Mouse (Mus musculus) forebrain, embryonic 14.5 days (tissue): Measurements from ENCODE around the gene Actr8. TPM values are rescaled to one million over a fixed set of nuclear protein-coding genes. Genes with fewer than 3 reads are reported as not detected.

ENCODE experiments used
- ATAC-seq: fragments of 200-750 bp; cut with Nextera tagmentation; 2 replicates; pipeline ENCODE4 v1.8.0; 2017; ENCODE audit warnings: mild to moderate bottlenecking, moderate library complexity
- DNase-seq: peaks from one replicate; pipeline ENCODE4 v3.0.0-alpha.2; 2015; ENCODE audit warnings: low spot score
- H3K27ac ChIP-seq: fragments of 300-500 bp; sonication (generic); 2 replicates; pipeline ENCODE4 v1.5.1; 2014; ENCODE audit warnings: low read depth, mild to moderate bottlenecking, control low read depth, low read length, moderate library complexity
- H3K27me3 ChIP-seq: fragments of 300-500 bp; sonication (generic); replicated peaks from 2 replicates; pipeline ENCODE4 v1.6.1; 2014; ENCODE audit warnings: low read length, control low read depth, mixed read lengths; ENCODE audit not compliant: control insufficient read depth, insufficient read depth
- H3K36me3 ChIP-seq: fragments of 300-500 bp; sonication (generic); 2 replicates; pipeline ENCODE4 v1.6.1; 2014; ENCODE audit warnings: low read length, control low read depth; ENCODE audit not compliant: control insufficient read depth, insufficient read depth
- H3K4me1 ChIP-seq: fragments of 300-500 bp; sonication (generic); 2 replicates; pipeline ENCODE4 v1.6.1; 2014; ENCODE audit warnings: antibody characterized with exemption, low read length, control low read depth; ENCODE audit not compliant: control insufficient read depth, insufficient read depth
- H3K4me2 ChIP-seq: fragments of 300-500 bp; sonication (generic); 2 replicates; pipeline ENCODE4 v1.6.1; 2014; ENCODE audit warnings: mild to moderate bottlenecking, control low read depth, low read length
- H3K4me3 ChIP-seq: fragments of 300-500 bp; sonication (generic); 2 replicates; pipeline ENCODE4 v1.5.1; 2014; ENCODE audit warnings: low read depth, low read length, control low read depth
- H3K9ac ChIP-seq: fragments of 300-500 bp; sonication (generic); 2 replicates; pipeline ENCODE4 v1.6.1; 2014; ENCODE audit warnings: mild to moderate bottlenecking, low read length, control low read depth, moderate library complexity
- H3K9me3 ChIP-seq: fragments of 300-500 bp; sonication (generic); replicated peaks from 2 replicates; pipeline ENCODE4 v1.6.1; 2016; ENCODE audit warnings: low read length, control low read depth, mixed read lengths; ENCODE audit not compliant: control insufficient read depth
- WGBS: fragments of 180-500 bp; shearing (Covaris S2); extraction: QIAGEN DNeasy Blood & Tissue Kit; methylation state at CpG from one replicate; pipeline ENCODE4 v1.1.7; 2014; 5-methylcytosine and 5-hydroxymethylcytosine counted together
- polyA plus RNA-seq: library from polyadenylated mRNA; unstranded; fragments of >200 nt; fragmentation: Nextera tagmentation; extraction: Ambion mirVana; gene quantifications from 2 replicates; pipeline ENCODE4 v1.2.1, GENCODE M21; 2014

Gene Actr8
- polyA plus RNA-seq, 1 experiment from 2014 or later: 66.1 TPM

- H3K36me3 ChIP-seq: no peaks in the 10 kb centered on the region
- H3K27me3 ChIP-seq: peaks cover 6% of the 10 kb centered on the region
- peak; percentile 57 for DNase-seq
- H3K27ac ChIP-seq: no peak within 1 kb of the TSS
- ATAC-seq: peak; percentile 83
- H3K4me3 ChIP-seq: peak within 1 kb of the TSS; percentile 41
- peaks cover 9% of the 10 kb centered on the region; the same call in 1 of the 2 replicates for H3K4me1 ChIP-seq
- peak within 1 kb of the TSS; percentile 95 for H3K4me2 ChIP-seq
- 10% methylated on average over 48 of the region's 54 CpGs for WGBS
- H3K9ac ChIP-seq: peak within 1 kb of the TSS; percentile 56
- no peaks in the 10 kb centered on the region for H3K9me3 ChIP-seq
These were observed 30.8 kb downstream of the Actr8 start, which contains the start of the genes Il17rb and Chdh for GRCm38 (mm10) chr14:30008733-30009575. Il17rb (minus strand) TSS chr14:30008896. Chdh (plus strand) TSS chr14:30009023.

- 62% methylated on average over 10 of the region's 10 CpGs for WGBS
These were observed 31.9 kb downstream of the Actr8 start for GRCm38 (mm10) chr14:30009864-30010560.

GRCm38 (mm10) chr14:30011886-30012560 is 33.9 kb downstream of the Actr8 start:
- Histone ChIP-seq H3K4me1 (peaks cover 9% of the 10 kb centered on the region; the same call in 1 of the 2 replicates), H3K36me3 (no peaks in the 10 kb centered on the region), H3K9ac (no peak overlapping the region), H3K27me3 (peaks cover 6% of the 10 kb centered on the region), H3K4me2 (no peak overlapping the region), H3K27ac (no peak overlapping the region), H3K4me3 (no peak overlapping the region), H3K9me3 (no peaks in the 10 kb centered on the region)
- DNase-seq (peak; percentile 30), ATAC-seq (no peak)
- 78% methylated on average over 10 of the region's 10 CpGs for WGBS

More at GRCm38 (mm10) chr14:30009864-30010560, 31.9 kb downstream of the Actr8 start:
- peak; percentile 60 for DNase-seq
- H3K36me3 ChIP-seq: no peaks in the 10 kb centered on the region
- no peak overlapping the region for H3K27ac ChIP-seq
- no peak overlapping the region for H3K4me2 ChIP-seq
- peaks cover 9% of the 10 kb centered on the region; the same call in 1 of the 2 replicates for H3K4me1 ChIP-seq
- no peak overlapping the region for H3K4me3 ChIP-seq
- no peaks in the 10 kb centered on the region for H3K9me3 ChIP-seq
- no peak overlapping the region for H3K9ac ChIP-seq
- H3K27me3 ChIP-seq: peaks cover 6% of the 10 kb centered on the region
- peak; percentile 35; the same call in 1 of the 2 replicates for ATAC-seq

GRCm38 (mm10) chr14:30014487-30014886 is 36.4 kb downstream of the Actr8 start:
- no peak overlapping the region for H3K27ac ChIP-seq
- no peaks in the 10 kb centered on the region for H3K36me3 ChIP-seq
- no peaks in the 10 kb centered on the region; the same call in 1 of the 2 replicates for H3K27me3 ChIP-seq
- H3K9ac ChIP-seq: no peak overlapping the region
- DNase-seq: no peak
- ATAC-seq: no peak
- 28% methylated on average over 10 of the region's 10 CpGs for WGBS
- H3K4me2 ChIP-seq: no peak overlapping the region
- H3K4me3 ChIP-seq: no peak overlapping the region
- H3K9me3 ChIP-seq: no peaks in the 10 kb centered on the region
- H3K4me1 ChIP-seq: peaks cover 3% of the 10 kb centered on the region; the same call in 1 of the 2 replicates

- WGBS: 55% methylated on average over 1 of the region's 1 CpGs
- no peak overlapping the region for H3K9ac ChIP-seq
These were observed 36.9 kb downstream of the Actr8 start for GRCm38 (mm10) chr14:30015008-30015407.

GRCm38 (mm10) chr14:30016666-30017065 is 38.5 kb downstream of the Actr8 start:
- ATAC-seq (no peak), DNase-seq (no peak)
- Histone ChIP-seq H3K36me3 (no peaks in the 10 kb centered on the region), H3K9ac (no peak overlapping the region), H3K4me3 (no peak overlapping the region), H3K4me1 (no peaks in the 10 kb centered on the region), H3K4me2 (no peak overlapping the region), H3K9me3 (no peaks in the 10 kb centered on the region), H3K27ac (no peak overlapping the region), H3K27me3 (no peaks in the 10 kb centered on the region)
- 92% methylated on average over 5 of the region's 5 CpGs for WGBS

More at GRCm38 (mm10) chr14:30015008-30015407, 36.9 kb downstream of the Actr8 start:
- Histone ChIP-seq H3K4me3 (no peak overlapping the region), H3K4me2 (no peak overlapping the region), H3K27ac (no peak overlapping the region), H3K9me3 (no peaks in the 10 kb centered on the region), H3K27me3 (no peaks in the 10 kb centered on the region), H3K4me1 (peaks cover under 1% of the 10 kb centered on the region; the same call in 1 of the 2 replicates), H3K36me3 (no peaks in the 10 kb centered on the region)
- no peak for DNase-seq
- no peak for ATAC-seq

- DNase-seq (no peak), ATAC-seq (no peak)
- Histone ChIP-seq H3K27me3 (no peaks in the 10 kb centered on the region), H3K36me3 (no peaks in the 10 kb centered on the region), H3K9ac (no peak overlapping the region), H3K4me1 (no peaks in the 10 kb centered on the region), H3K4me2 (no peak overlapping the region), H3K4me3 (no peak overlapping the region), H3K9me3 (no peaks in the 10 kb centered on the region), H3K27ac (no peak overlapping the region)
- WGBS: 92% methylated on average over 8 of the region's 8 CpGs
These were observed 39.8 kb downstream of the Actr8 start for GRCm38 (mm10) chr14:30017794-30018462.

GRCm38 (mm10) chr14:30018463-30018801 is 40.3 kb downstream of the Actr8 start:
- Histone ChIP-seq H3K36me3 (no peaks in the 10 kb centered on the region), H3K4me2 (no peak overlapping the region), H3K27ac (no peak overlapping the region), H3K4me3 (no peak overlapping the region), H3K9ac (no peak overlapping the region), H3K4me1 (no peaks in the 10 kb centered on the region), H3K9me3 (no peaks in the 10 kb centered on the region), H3K27me3 (no peaks in the 10 kb centered on the region)
- ATAC-seq (no peak), DNase-seq (no peak)
- WGBS: 93% methylated on average over 4 of the region's 4 CpGs
